Mouse (Mus musculus): ENCODE measurements around the gene Slc22a3. TPM values are rescaled to one million over a fixed set of nuclear protein-coding genes. Genes with fewer than 3 reads are reported as not detected.
A peak's percentile ranks its signal among the peaks of the same experiment; 100 is the strongest.

Slc22a3 gene
- polyA plus RNA-seq, 1 experiment: 3.3 TPM

- TF ChIP-seq CTCF (IDR thresholded peaks at IDR 0.05; ENCODE audit: borderline replicate concordance, control insufficient read depth, extremely low read depth, insufficient read depth, low read length, poor library complexity) (no peak), POLR2A (IDR thresholded peaks at IDR 0.05; ENCODE audit: control insufficient read depth, extremely low read depth, insufficient read depth, low read length, poor library complexity) (no peak)
- H3K27ac ChIP-seq (ENCODE audit: control insufficient read depth, insufficient read depth, low read length): no peak overlapping the region
- no peaks in the 10 kb centered on the region for H3K36me3 ChIP-seq (ENCODE audit: control insufficient read depth, insufficient read depth, low read length)
- DNase-seq: no peak
- peaks cover 8% of the 10 kb centered on the region for H3K4me1 ChIP-seq (replicated peaks; ENCODE audit: control insufficient read depth, insufficient read depth, low read length)
- H3K27me3 ChIP-seq (ENCODE audit: control insufficient read depth, insufficient read depth, low read length): no peaks in the 10 kb centered on the region
- WGBS: 58% methylated on average over 6 of the region's 6 CpGs
- H3K4me3 ChIP-seq (ENCODE audit: control insufficient read depth, insufficient read depth, low read length): no peak overlapping the region
Measured at GRCm38 (mm10) chr17:12518194-12518593, 10.7 kb upstream of the Slc22a3 start.

DNA sequence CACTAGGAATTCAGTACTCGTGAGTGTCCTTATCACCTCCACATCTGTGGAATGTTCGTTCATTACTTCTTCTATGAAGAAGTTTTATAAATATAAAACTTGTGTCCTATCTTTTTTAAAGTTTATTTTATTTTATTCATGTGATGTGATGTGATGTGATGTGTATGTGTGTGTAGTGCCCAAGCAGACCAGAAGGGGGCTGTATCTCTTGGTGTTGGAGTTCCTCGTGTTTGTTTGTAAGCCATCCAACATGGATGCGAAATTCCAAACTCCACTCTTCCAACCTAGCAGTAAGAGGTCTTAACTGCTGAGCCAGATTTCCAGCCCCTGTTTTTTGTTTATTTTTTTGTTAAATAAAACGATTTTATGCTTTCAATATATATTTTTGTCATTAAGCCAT is 6.5 kb upstream of the Slc22a3 start:
- TF ChIP-seq POLR2A (IDR thresholded peaks at IDR 0.05; ENCODE audit: control insufficient read depth, extremely low read depth, insufficient read depth, low read length, poor library complexity) (no peak), CTCF (IDR thresholded peaks at IDR 0.05; ENCODE audit: borderline replicate concordance, control insufficient read depth, extremely low read depth, insufficient read depth, low read length, poor library complexity) (no peak)
- no peak overlapping the region for H3K4me3 ChIP-seq (ENCODE audit: control insufficient read depth, insufficient read depth, low read length)
- H3K27ac ChIP-seq (ENCODE audit: control insufficient read depth, insufficient read depth, low read length): no peak overlapping the region
- WGBS: 66% methylated on average over 5 of the region's 5 CpGs
- DNase-seq: no peak
- H3K36me3 ChIP-seq (ENCODE audit: control insufficient read depth, insufficient read depth, low read length): no peaks in the 10 kb centered on the region
- H3K4me1 ChIP-seq (replicated peaks; ENCODE audit: control insufficient read depth, insufficient read depth, low read length): peaks cover 15% of the 10 kb centered on the region
- no peaks in the 10 kb centered on the region for H3K27me3 ChIP-seq (ENCODE audit: control insufficient read depth, insufficient read depth, low read length)

- H3K4me1 ChIP-seq (replicated peaks; ENCODE audit: control insufficient read depth, insufficient read depth, low read length): peaks cover 12% of the 10 kb centered on the region
- WGBS: 24% methylated on average over 9 of the region's 9 CpGs
Measured at GRCm38 (mm10) chr17:12513107-12513923, 5.8 kb upstream of the Slc22a3 start.

DNA sequence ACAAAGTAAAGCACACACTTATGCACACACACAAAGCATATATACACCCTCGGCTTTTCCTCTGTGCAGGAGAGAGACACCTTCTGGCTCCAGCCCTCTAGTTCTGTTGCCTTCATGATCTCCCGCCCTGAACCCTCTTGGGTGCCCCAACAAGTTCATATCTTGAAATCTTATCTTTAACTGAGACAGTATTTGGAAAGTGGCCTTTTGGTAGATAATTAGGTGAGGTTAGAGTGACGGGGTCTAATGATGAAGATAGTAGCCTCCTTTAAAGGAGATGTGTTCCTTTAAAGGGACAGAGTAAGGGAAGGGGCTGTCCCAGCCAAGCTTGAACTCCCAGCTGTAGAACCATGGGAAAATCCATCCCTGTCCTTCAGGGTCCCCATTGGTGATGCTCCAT is 3.7 kb upstream of the Slc22a3 start:
- Histone ChIP-seq H3K27me3 (ENCODE audit: control insufficient read depth, insufficient read depth, low read length) (no peaks in the 10 kb centered on the region), H3K4me1 (replicated peaks; ENCODE audit: control insufficient read depth, insufficient read depth, low read length) (peaks cover 22% of the 10 kb centered on the region), H3K27ac (ENCODE audit: control insufficient read depth, insufficient read depth, low read length) (no peak overlapping the region), H3K4me3 (ENCODE audit: control insufficient read depth, insufficient read depth, low read length) (no peak overlapping the region), H3K36me3 (ENCODE audit: control insufficient read depth, insufficient read depth, low read length) (no peaks in the 10 kb centered on the region)
- WGBS: 87% methylated on average over 3 of the region's 3 CpGs
- TF ChIP-seq POLR2A (IDR thresholded peaks at IDR 0.05; ENCODE audit: control insufficient read depth, extremely low read depth, insufficient read depth, low read length, poor library complexity) (no peak), CTCF (IDR thresholded peaks at IDR 0.05; ENCODE audit: borderline replicate concordance, control insufficient read depth, extremely low read depth, insufficient read depth, low read length, poor library complexity) (no peak)
- DNase-seq: no peak

More at GRCm38 (mm10) chr17:12513107-12513923, 5.8 kb upstream of the Slc22a3 start:
- Histone ChIP-seq H3K27ac (ENCODE audit: control insufficient read depth, insufficient read depth, low read length) (no peak overlapping the region), H3K27me3 (ENCODE audit: control insufficient read depth, insufficient read depth, low read length) (no peaks in the 10 kb centered on the region), H3K36me3 (ENCODE audit: control insufficient read depth, insufficient read depth, low read length) (no peaks in the 10 kb centered on the region), H3K4me3 (ENCODE audit: control insufficient read depth, insufficient read depth, low read length) (no peak overlapping the region)
- TF ChIP-seq POLR2A (IDR thresholded peaks at IDR 0.05; ENCODE audit: control insufficient read depth, extremely low read depth, insufficient read depth, low read length, poor library complexity): no peak
- no peak for TF ChIP-seq CTCF (IDR thresholded peaks at IDR 0.05; ENCODE audit: borderline replicate concordance, control insufficient read depth, extremely low read depth, insufficient read depth, low read length, poor library complexity)
- DNase-seq: peak; percentile 16

GRCm38 (mm10) chr17:12508376-12508775 is 872 bp upstream of the Slc22a3 start:
- no peaks in the 10 kb centered on the region for H3K27me3 ChIP-seq (ENCODE audit: control insufficient read depth, insufficient read depth, low read length)
- DNase-seq: no peak
- H3K27ac ChIP-seq (ENCODE audit: control insufficient read depth, insufficient read depth, low read length): no peak overlapping the region
- H3K4me3 ChIP-seq (ENCODE audit: control insufficient read depth, insufficient read depth, low read length): no peak overlapping the region
- TF ChIP-seq POLR2A (IDR thresholded peaks at IDR 0.05; ENCODE audit: control insufficient read depth, extremely low read depth, insufficient read depth, low read length, poor library complexity): no peak
- TF ChIP-seq CTCF (IDR thresholded peaks at IDR 0.05; ENCODE audit: borderline replicate concordance, control insufficient read depth, extremely low read depth, insufficient read depth, low read length, poor library complexity): no peak
- peaks cover 27% of the 10 kb centered on the region for H3K4me1 ChIP-seq (replicated peaks; ENCODE audit: control insufficient read depth, insufficient read depth, low read length)
- WGBS: 88% methylated on average over 7 of the region's 7 CpGs
- no peaks in the 10 kb centered on the region for H3K36me3 ChIP-seq (ENCODE audit: control insufficient read depth, insufficient read depth, low read length)

- DNase-seq: no peak
- peaks cover 20% of the 10 kb centered on the region for H3K4me1 ChIP-seq (replicated peaks; ENCODE audit: control insufficient read depth, insufficient read depth, low read length)
- H3K36me3 ChIP-seq (ENCODE audit: control insufficient read depth, insufficient read depth, low read length): no peaks in the 10 kb centered on the region
- H3K4me3 ChIP-seq (ENCODE audit: control insufficient read depth, insufficient read depth, low read length): peak overlapping the region; percentile 43
- no peaks in the 10 kb centered on the region for H3K27me3 ChIP-seq (ENCODE audit: control insufficient read depth, insufficient read depth, low read length)
- H3K27ac ChIP-seq (ENCODE audit: control insufficient read depth, insufficient read depth, low read length): no peak overlapping the region
- TF ChIP-seq POLR2A (IDR thresholded peaks at IDR 0.05; ENCODE audit: control insufficient read depth, extremely low read depth, insufficient read depth, low read length, poor library complexity) (no peak), CTCF (IDR thresholded peaks at IDR 0.05; ENCODE audit: borderline replicate concordance, control insufficient read depth, extremely low read depth, insufficient read depth, low read length, poor library complexity) (no peak)
- WGBS: 1% methylated on average over 65 of the region's 65 CpGs
Measured at GRCm38 (mm10) chr17:12506903-12507563, 471 bp downstream of the Slc22a3 start.
